Mouse (Mus musculus) liver, postnatal 0 days (tissue): ENCODE results near the gene Gpr132. TPM values are rescaled to one million over a fixed set of nuclear protein-coding genes. Genes with fewer than 3 reads are reported as not detected.
A peak's percentile ranks its signal among the peaks of the same experiment; 100 is the strongest.

Experiments
- ATAC-seq: fragments of 200-750 bp; cut with Nextera tagmentation; 2 replicates; pipeline ENCODE4 v1.8.0; 2017; ENCODE audit warnings: mild to moderate bottlenecking, moderate library complexity
- DNase-seq: peaks from one replicate; pipeline ENCODE4 v3.0.0-alpha.2; 2016
- H3K27ac ChIP-seq: fragments of 300-500 bp; sonication (generic); 2 replicates; pipeline ENCODE4 v1.5.1; 2014; ENCODE audit warnings: antibody characterized with exemption, moderate library complexity, mild to moderate bottlenecking, low read depth
- H3K27me3 ChIP-seq: fragments of 300-500 bp; sonication (generic); 2 replicates; pipeline ENCODE4 v1.6.1; 2014; ENCODE audit warnings: low read length, control low read depth, mixed read lengths; ENCODE audit not compliant: insufficient read depth
- H3K36me3 ChIP-seq: fragments of 300-500 bp; sonication (generic); replicated peaks from 2 replicates; pipeline ENCODE4 v1.6.1; 2014; ENCODE audit warnings: mild to moderate bottlenecking, control low read depth, low read length, moderate library complexity, mixed read lengths; ENCODE audit not compliant: insufficient read depth
- H3K4me1 ChIP-seq: fragments of 300-500 bp; sonication (generic); 2 replicates; pipeline ENCODE4 v1.6.1; 2014; ENCODE audit warnings: antibody characterized with exemption, mild to moderate bottlenecking, control low read depth; ENCODE audit not compliant: insufficient read depth
- H3K4me2 ChIP-seq: fragments of 300-500 bp; sonication (generic); 2 replicates; pipeline ENCODE4 v1.6.1; 2014; ENCODE audit warnings: low read depth, mild to moderate bottlenecking, low read length, moderate library complexity, mixed read lengths
- H3K4me3 ChIP-seq: fragments of 300-500 bp; sonication (generic); 2 replicates; pipeline ENCODE4 v1.5.1; 2014; ENCODE audit warnings: low read depth, low read length
- H3K9ac ChIP-seq: fragments of 300-500 bp; sonication (generic); replicated peaks from 2 replicates; pipeline ENCODE4 v1.6.1; 2014; ENCODE audit warnings: mild to moderate bottlenecking, moderate library complexity
- H3K9me3 ChIP-seq: fragments of 300-500 bp; sonication (generic); 2 replicates; pipeline ENCODE4 v1.6.1; 2016; ENCODE audit warnings: mild to moderate bottlenecking, control low read depth, low read length, mixed read lengths
- CTCF ChIP-seq: sonication (generic); IDR thresholded peaks from 2 replicates; pipeline ENCODE4 v1.5.1; 2016; ENCODE audit warnings: antibody characterized with exemption, low read depth
- EP300 ChIP-seq: IDR thresholded peaks from 2 replicates; pipeline ENCODE4 v1.6.1; 2016; ENCODE audit warnings: antibody characterized with exemption, low read depth, mild to moderate bottlenecking
- WGBS: fragments of 180-500 bp; shearing (Covaris S2); extraction: QIAGEN DNeasy Blood & Tissue Kit; methylation state at CpG from one replicate; pipeline ENCODE4 v1.1.7; 2014; ENCODE audit not compliant: insufficient replicate concordance; 5-methylcytosine and 5-hydroxymethylcytosine counted together
- polyA plus RNA-seq: library from polyadenylated mRNA; unstranded; fragments of >200 nt; fragmentation: Nextera tagmentation; extraction: Ambion mirVana; gene quantifications from 2 replicates; pipeline ENCODE4 v1.2.1, GENCODE M21; 2015

Gene Gpr132
- 0.26 and 0.34 TPM in 2 replicates for polyA plus RNA-seq

DNA sequence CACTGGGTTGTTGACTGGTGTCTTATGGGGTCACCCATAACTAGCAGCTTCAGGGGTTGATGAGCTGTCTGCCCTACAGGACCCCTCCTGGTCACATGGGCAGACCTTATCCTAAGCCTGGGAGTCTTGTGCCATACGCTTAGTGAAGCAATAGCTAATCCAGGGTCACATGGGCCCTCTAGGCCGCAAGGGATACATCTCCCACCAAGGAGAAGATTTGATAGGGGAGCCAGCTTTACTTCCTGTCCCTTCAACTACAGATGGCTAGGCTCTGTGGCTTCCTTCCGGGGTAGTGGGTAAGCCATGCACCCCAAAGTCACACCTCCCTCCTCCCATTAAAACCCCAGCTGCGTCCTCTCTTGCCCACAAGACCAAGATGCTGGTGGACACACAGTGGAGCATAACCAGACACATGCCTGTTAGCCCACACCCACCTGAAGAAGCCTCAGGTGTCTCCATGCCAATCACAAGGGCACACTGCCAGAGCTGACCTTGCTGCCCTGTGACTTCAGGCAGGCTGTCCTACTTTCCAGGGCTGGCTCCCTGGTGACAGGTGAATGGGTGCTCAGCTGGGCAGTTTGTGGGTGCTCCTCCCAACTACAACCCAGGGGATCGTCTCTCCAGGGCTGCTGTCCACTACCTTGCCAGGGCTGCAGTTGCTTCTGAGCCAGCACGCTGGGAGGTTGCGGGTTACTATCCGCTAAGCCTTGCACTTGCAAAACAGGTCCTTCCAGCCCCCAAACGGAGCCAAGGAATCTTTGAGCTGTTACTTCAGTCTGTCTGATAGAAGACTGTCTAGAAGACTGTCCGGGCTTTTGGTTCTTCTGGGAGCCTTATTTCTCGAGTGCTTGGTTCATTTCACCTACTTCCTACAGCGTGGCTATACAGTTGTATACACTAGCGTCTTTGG, at the start of gene Gpr132:
Gene Gpr132, minus strand, starts transcription at position 51 of the 910 bp plus-strand sequence.
- TF ChIP-seq EP300 = no peak
- TF ChIP-seq CTCF = no peak
- Histone ChIP-seq H3K36me3 (no peaks in the 10 kb centered on the region), H3K4me1 (peaks cover 18% of the 10 kb centered on the region), H3K27ac (peak within 1 kb of the TSS; percentile 29; the same call in 1 of the 2 replicates), H3K4me2 (no peak within 1 kb of the TSS), H3K9me3 (no peaks in the 10 kb centered on the region), H3K9ac (no peak within 1 kb of the TSS), H3K4me3 (no peak within 1 kb of the TSS), H3K27me3 (peaks cover 6% of the 10 kb centered on the region)
- DNase-seq (no peak), ATAC-seq (0 out of 2 replicates have a peak, but pooled peaks have one; percentile 6)
- WGBS = 51% methylated on average over 13 of the region's 13 CpGs

DNA sequence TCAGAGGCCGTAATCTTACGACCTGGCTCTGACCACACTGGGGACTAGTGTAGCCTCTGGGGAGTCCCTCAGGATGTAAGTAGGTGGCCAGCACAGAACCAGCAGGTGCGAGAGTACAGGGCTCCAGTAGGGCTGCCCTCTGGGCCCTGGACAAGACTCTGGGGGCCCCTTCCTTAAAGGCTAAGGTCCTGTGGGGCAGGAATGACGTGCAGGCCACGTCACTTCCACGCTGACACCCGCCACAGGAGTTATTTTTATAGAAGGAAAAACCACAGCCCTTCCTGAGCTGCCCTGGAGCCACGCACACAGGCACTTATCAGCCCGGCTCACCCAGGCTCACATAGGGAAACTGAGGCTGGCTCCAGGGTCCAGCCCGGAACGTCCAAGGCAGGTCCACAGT, 49.5 kb upstream of the Gpr132 start:
- no peaks in the 10 kb centered on the region for H3K27me3 ChIP-seq
- no peak overlapping the region for H3K9ac ChIP-seq
- H3K36me3 ChIP-seq = no peaks in the 10 kb centered on the region
- ATAC-seq (0 out of 2 replicates have a peak, but pooled peaks have one; percentile 17), DNase-seq (no peak)
- no peak overlapping the region for H3K4me3 ChIP-seq
- no peaks in the 10 kb centered on the region for H3K9me3 ChIP-seq
- H3K27ac ChIP-seq = no peak overlapping the region
- WGBS = 31% methylated on average over 11 of the region's 11 CpGs
- no peaks in the 10 kb centered on the region; the same call in 1 of the 2 replicates for H3K4me1 ChIP-seq
- TF ChIP-seq EP300 = no peak
- no peak for TF ChIP-seq CTCF
- H3K4me2 ChIP-seq = peak overlapping the region; percentile 13; the same call in 1 of the 2 replicates

DNA sequence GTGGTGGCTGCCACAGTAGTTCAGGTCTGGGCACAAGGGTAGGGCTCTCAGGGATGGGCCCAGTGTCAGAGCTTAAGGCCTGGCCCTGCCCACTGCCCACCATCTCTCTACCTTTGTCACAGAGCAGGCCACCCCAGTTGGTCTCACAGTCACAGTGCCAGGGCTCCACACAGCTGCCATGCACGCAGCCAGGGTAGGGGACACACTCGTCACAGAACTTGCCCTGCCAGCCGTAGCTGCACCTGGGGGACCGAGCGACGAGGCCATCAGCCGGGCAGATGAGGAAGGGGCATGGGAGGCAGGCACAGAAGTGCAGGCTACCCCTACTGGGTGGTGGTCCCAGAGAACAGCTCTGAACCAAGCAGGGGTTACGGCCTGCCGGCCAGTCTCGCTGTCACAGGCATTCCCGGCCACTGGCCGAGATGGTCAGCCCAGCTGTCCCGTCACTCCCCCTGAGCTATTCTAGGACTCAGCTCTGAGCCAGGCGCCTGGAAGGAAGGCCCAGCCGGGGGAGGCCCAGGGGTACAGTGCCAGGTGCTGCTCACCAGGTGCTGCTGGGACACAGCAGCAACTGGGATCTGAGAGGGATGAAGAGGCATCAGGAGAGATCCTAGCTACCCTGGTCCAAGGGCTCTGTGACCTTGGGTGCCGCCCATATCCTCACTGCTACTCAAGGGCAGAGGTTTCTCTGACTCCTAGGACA, 48.8 kb upstream of the Gpr132 start:
- TF ChIP-seq EP300 = no peak
- no peak for TF ChIP-seq CTCF
- Histone ChIP-seq H3K9me3 (no peaks in the 10 kb centered on the region), H3K27me3 (no peaks in the 10 kb centered on the region), H3K9ac (no peak overlapping the region), H3K4me1 (no peaks in the 10 kb centered on the region; the same call in 1 of the 2 replicates), H3K4me2 (no peak overlapping the region), H3K27ac (no peak overlapping the region), H3K36me3 (no peaks in the 10 kb centered on the region), H3K4me3 (no peak overlapping the region)
- ATAC-seq = no peak
- DNase-seq = no peak
- 81% methylated on average over 16 of the region's 16 CpGs for WGBS

DNA sequence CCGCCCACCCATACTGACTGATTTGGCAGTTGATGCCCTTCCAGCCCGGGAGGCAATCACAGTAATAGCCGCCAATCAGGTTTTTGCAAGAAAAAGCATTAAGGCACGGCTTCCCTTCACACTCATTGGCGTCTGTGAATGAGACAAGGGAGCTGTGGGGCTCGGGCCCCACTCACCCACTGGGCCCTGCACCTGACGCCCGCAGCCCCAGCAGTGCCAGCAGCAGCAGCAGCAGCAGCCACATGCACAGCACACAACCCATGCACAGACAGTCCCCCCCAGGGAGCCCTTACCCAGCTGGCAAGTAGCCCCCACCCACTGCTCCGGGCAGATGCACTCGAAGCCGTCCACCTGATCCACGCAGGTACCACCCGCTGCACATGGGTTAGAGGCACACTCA, 47.6 kb upstream of the Gpr132 start:
- Histone ChIP-seq H3K27ac (no peak overlapping the region), H3K4me2 (no peak overlapping the region), H3K4me3 (no peak overlapping the region), H3K27me3 (no peaks in the 10 kb centered on the region), H3K9me3 (no peaks in the 10 kb centered on the region), H3K4me1 (no peaks in the 10 kb centered on the region; the same call in 1 of the 2 replicates), H3K9ac (no peak overlapping the region), H3K36me3 (no peaks in the 10 kb centered on the region)
- DNase-seq (no peak), ATAC-seq (no peak)
- WGBS = 80% methylated on average over 13 of the region's 13 CpGs
- TF ChIP-seq CTCF (no peak), EP300 (no peak)

DNA sequence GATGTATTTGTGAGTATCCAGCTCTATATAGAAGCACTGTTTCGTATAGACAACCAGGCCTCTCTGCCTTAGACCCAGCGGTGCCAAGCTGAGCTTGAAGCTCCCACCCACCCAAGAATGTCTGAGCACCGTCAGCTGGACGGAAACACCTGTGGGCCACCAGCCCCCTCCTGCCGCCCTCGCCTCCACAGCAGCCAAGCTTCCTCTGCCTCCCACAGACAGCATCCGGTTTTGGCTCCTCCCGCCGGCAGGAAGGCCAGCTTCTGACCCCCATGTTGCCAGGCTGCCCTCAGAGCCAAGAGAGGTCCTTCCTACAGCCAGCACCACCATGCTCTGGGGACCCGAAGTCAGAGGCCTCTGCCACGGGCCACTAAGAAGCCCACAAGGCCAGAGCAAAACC, 46.5 kb upstream of the Gpr132 start:
- no peak for ATAC-seq
- no peaks in the 10 kb centered on the region; the same call in 1 of the 2 replicates for H3K4me1 ChIP-seq
- no peaks in the 10 kb centered on the region for H3K36me3 ChIP-seq
- no peak overlapping the region for H3K9ac ChIP-seq
- no peak for TF ChIP-seq EP300
- no peak for TF ChIP-seq CTCF
- 64% methylated on average over 11 of the region's 11 CpGs for WGBS
- no peaks in the 10 kb centered on the region for H3K27me3 ChIP-seq
- no peak overlapping the region for H3K4me2 ChIP-seq
- no peak overlapping the region for H3K27ac ChIP-seq
- no peak overlapping the region for H3K4me3 ChIP-seq
- DNase-seq = no peak
- H3K9me3 ChIP-seq = no peaks in the 10 kb centered on the region
